Mouse (Mus musculus) lung, postnatal 14 days (tissue): Measurements from ENCODE around the gene Skint11.
"Not testable (repeated sequence)": the region's sequence is repeated elsewhere in the genome, so short reads cannot be mapped to it uniquely, and the experiment has no call there.

ENCODE experiments used
- DNase-seq: peaks from one replicate; pipeline ENCODE4 v3.0.0; 2021

Skint11 gene

DNA sequence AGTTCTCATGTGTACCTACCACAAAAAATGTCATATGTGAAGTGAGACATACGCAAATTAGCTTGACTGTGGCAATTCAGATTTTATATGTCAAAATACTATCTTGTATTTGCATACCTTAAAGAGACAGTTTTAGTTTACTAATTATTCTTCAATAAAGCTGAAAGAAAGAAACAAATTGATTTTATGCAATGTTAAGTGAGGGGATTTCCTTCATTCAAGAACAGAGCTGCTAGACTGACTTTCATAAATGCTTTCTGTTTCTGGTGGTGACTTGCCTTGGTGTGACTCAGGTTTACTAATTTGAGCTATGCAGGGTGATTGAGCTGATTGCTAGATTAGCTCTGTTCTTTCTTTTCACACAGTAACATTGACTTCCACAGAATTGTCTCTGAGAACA is at the start of gene Skint11:
Gene Skint11 (plus strand): TSS at position 301 of the 400 bp plus-strand sequence.
- no peak for DNase-seq

DNA sequence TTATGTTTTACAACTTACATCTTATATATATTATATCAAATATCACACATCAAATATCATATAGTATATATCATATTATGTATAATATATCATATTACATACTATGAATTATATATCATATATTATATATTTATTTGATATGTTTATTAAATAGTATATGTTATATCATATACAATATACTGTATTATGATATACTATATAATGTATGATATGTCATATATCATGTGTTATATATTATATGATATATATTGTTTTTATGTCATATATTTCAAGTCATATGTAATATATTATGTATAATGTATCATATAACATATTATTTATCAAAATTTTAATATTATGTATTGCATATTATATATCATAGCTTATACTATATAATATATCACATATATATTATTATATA is 2.0 kb upstream of the Skint11 start:
- no peak for DNase-seq

DNA sequence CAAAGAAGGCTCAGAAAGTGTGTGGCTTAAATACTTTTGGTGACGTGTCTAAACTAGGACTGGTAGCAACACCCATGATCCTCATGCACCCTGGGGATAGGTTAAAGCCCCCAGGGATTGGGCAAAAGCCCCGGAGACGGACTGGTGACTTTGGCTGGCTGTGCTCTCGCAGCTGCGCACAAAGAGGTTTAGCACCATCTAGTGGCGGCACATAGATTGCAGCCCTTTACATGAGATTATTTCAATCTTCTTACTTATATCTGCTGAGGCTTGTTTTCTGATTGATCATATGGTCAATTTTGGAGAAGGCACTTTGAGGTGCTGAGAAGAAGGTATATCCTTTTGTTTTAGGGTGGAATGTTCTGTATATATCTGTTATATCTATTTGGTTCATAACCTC is 9.7 kb downstream of the Skint11 start:
- not testable (repeated sequence) for DNase-seq

DNA sequence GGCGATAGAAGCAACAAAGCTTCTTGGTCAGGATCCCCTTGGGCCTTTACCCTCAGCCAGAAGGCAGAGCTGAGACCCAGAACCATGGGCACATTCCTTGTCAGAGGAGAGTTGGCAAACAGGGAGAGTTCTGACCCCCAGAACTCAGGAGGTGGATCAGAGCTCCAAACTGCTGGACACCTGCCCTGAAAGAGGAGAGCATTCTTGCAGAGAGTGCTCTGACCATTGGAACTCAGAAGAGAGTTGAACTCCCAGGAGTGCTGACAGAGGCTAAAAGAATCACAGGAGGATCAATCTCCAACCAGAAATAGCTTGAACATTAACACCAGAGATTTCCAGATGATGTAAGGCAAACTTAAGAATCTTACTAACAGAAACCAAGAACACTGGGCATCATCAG is 93.7 kb downstream of the Skint11 start:
- DNase-seq, result not testable (repeated sequence)
